Mouse (Mus musculus) embryonic fibroblast, embryonic 13.5 days (primary cell): ENCODE data around the gene Slc1a6. TPM values are rescaled to one million over a fixed set of nuclear protein-coding genes. Genes with fewer than 3 reads are reported as not detected.
A peak's percentile ranks its signal among the peaks of the same experiment; 100 is the strongest.
"Not testable (repeated sequence)": the region's sequence is repeated elsewhere in the genome, so short reads cannot be mapped to it uniquely, and the experiment has no call there.

Experiments
- H3K27ac ChIP-seq: 2 replicates; pipeline ENCODE4 v1.5.1; 2012; ENCODE audit warnings: low read length, control low read depth, inconsistent platforms; ENCODE audit not compliant: insufficient read depth
- H3K4me1 ChIP-seq: 2 replicates; pipeline ENCODE4 v1.6.1; 2011; ENCODE audit warnings: low read length; ENCODE audit not compliant: control insufficient read depth, insufficient read depth
- H3K4me3 ChIP-seq: 2 replicates; pipeline ENCODE4 v1.5.1; 2011; ENCODE audit warnings: mild to moderate bottlenecking, control low read depth, low read length; ENCODE audit not compliant: insufficient read depth
- CTCF ChIP-seq: IDR thresholded peaks from 2 replicates; pipeline ENCODE4 v1.5.1; 2011; ENCODE audit warnings: mild to moderate bottlenecking, control low read depth, low read length, moderate library complexity, borderline replicate concordance; ENCODE audit not compliant: insufficient read depth
- POLR2A ChIP-seq: IDR thresholded peaks from 2 replicates; pipeline ENCODE4 v1.6.1; 2011; ENCODE audit warnings: low read depth, mild to moderate bottlenecking, control low read depth, low read length, moderate library complexity
- polyA plus RNA-seq: library from polyadenylated mRNA; stranded (reverse); fragments of >200 nt; gene quantifications from 2 replicates; pipeline ENCODE4 v1.2.4, GENCODE M21; 2011; ENCODE audit warnings: low read depth; ENCODE audit not compliant: missing spikeins, insufficient read length

The Slc1a6 gene
- polyA plus RNA-seq, 1 experiment, result 20.8 TPM

GRCm38 (mm10) chr10:78765570-78765969 lies 14.7 kb upstream of the Slc1a6 start:
- no peak overlapping the region for H3K4me3 ChIP-seq
- H3K27ac ChIP-seq, result no peak overlapping the region
- TF ChIP-seq POLR2A (no peak), CTCF (no peak)
- H3K4me1 ChIP-seq, result no peaks in the 10 kb centered on the region

GRCm38 (mm10) chr10:78775830-78776229 lies 4.5 kb upstream of the Slc1a6 start:
- no peak for TF ChIP-seq POLR2A
- TF ChIP-seq CTCF, result no peak
- Histone ChIP-seq H3K4me1 (no peaks in the 10 kb centered on the region), H3K27ac (no peak overlapping the region), H3K4me3 (no peak overlapping the region)

- peak overlapping the region; percentile 26 for H3K4me3 ChIP-seq
- TF ChIP-seq CTCF, result no peak
- TF ChIP-seq POLR2A, result no peak
- peaks cover 2% of the 10 kb centered on the region for H3K4me1 ChIP-seq
- no peak overlapping the region for H3K27ac ChIP-seq
Observed at GRCm38 (mm10) chr10:78779527-78779926, 769 bp upstream of the Slc1a6 start.

- no peaks in the 10 kb centered on the region for H3K4me1 ChIP-seq
- TF ChIP-seq CTCF, result no peak
- peak; percentile 38; the same call in 1 of the 2 replicates for TF ChIP-seq POLR2A
- peak overlapping the region; percentile 16; the same call in 1 of the 2 replicates for H3K4me3 ChIP-seq
- no peak overlapping the region for H3K27ac ChIP-seq
Observed at GRCm38 (mm10) chr10:78787566-78788087, 7.3 kb downstream of the Slc1a6 start.

DNA sequence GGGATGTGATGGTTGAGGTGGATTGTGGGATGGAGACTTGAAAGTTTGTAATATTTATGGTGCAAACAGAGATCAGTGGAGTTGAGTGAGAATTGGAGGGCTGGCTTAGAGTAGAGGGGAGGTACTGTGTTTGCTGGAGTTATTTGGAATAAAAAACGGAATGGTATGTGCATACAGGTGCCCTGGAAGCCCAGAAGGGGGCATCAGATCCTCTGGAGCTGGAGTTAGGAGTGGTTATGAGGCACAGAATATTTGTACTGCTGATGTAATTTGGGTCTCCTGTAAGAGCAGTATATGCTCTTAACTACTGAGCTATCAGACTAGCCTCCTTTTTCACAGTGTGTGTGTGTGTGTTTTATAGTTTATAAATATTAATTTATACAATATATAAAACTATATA lies 10.3 kb downstream of the Slc1a6 start:
- TF ChIP-seq CTCF, result no peak
- H3K4me3 ChIP-seq, result no peak overlapping the region
- no peak overlapping the region for H3K27ac ChIP-seq
- no peaks in the 10 kb centered on the region for H3K4me1 ChIP-seq

- no peak for TF ChIP-seq POLR2A
- no peak overlapping the region for H3K27ac ChIP-seq
- no peak overlapping the region for H3K4me3 ChIP-seq
- H3K4me1 ChIP-seq, result no peaks in the 10 kb centered on the region
Observed at GRCm38 (mm10) chr10:78801449-78801848, 21.2 kb downstream of the Slc1a6 start.

DNA sequence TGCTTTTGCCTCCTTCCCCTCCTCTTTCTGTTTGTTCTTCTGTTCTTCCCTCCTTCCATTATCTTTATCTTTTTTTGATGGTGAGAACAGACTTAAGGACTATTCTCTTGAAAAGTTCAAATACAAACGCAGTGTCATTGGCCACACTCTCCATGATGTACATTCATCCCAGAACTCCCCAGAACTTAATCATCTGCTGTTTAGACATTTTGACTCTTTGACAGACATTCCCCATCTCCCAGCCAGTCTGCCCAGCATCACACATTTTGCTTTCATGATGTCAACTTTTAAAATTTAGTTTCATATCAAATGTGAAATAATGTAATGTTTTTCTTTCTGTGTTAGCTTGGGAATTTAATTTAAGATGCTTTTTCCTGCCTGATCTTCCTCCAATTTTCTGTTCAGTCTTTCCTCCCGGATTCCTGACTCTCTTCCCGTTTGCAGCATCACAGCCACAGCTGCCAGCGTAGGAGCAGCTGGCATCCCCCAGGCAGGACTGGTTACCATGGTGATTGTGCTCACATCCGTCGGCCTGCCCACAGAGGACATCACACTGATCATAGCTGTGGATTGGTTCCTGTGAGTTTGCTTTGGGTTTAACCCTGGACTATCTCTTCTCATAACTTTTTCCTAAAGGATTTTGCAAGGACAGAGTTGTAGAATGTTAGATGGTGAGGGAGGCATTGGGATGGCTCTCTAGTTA lies 32.2 kb downstream of the Slc1a6 start:
- TF ChIP-seq CTCF (no peak), POLR2A (no peak)
- Histone ChIP-seq H3K4me1 (no peaks in the 10 kb centered on the region), H3K4me3 (no peak overlapping the region), H3K27ac (no peak overlapping the region)

- H3K27ac ChIP-seq, H3K4me3 ChIP-seq, H3K4me1 ChIP-seq: not testable (repeated sequence)
Observed at GRCm38 (mm10) chr10:78840456-78840855, 60.2 kb downstream of the Slc1a6 start.

- H3K4me3 ChIP-seq, result no peak within 1 kb of the TSS
- no peaks in the 10 kb centered on the region for H3K4me1 ChIP-seq
- no peak for TF ChIP-seq CTCF
- no peak for TF ChIP-seq POLR2A
- no peak within 1 kb of the TSS for H3K27ac ChIP-seq
Observed at GRCm38 (mm10) chr10:78852066-78852465, 71.8 kb downstream of the Slc1a6 start, which contains the start of gene Olfr1356. TSS of gene Olfr1356 (minus strand) at chr10:78852166.

Other genes starting within 250 kb of the Slc1a6 start
- 42.7 and 55.5 TPM in 2 replicates for gene Ilvbl, start 206.2 kb upstream of the Slc1a6 start, polyA plus RNA-seq
- 50.5 and 52.8 TPM in 2 replicates for gene Syde1, start 188.5 kb upstream of the Slc1a6 start, polyA plus RNA-seq
- not detected in 2 replicates for gene Olfr1357, start 162.4 kb upstream of the Slc1a6 start, polyA plus RNA-seq
- gene Casp14, start 62.2 kb upstream of the Slc1a6 start, polyA plus RNA-seq, result 0.35 and 0.63 TPM in 2 replicates
- not detected in 2 replicates for gene Ccdc105, start 27.4 kb upstream of the Slc1a6 start, polyA plus RNA-seq
- gene Olfr1356, start 71.7 kb downstream of the Slc1a6 start, polyA plus RNA-seq, result not detected in 2 replicates
- gene Olfr1355, start 95.0 kb downstream of the Slc1a6 start, polyA plus RNA-seq, result not detected in 2 replicates
- not detected in 2 replicates for gene Olfr1354, start 132.7 kb downstream of the Slc1a6 start, polyA plus RNA-seq
- gene Olfr8, start 170.1 kb downstream of the Slc1a6 start, polyA plus RNA-seq, result not detected in 2 replicates
- gene Olfr1353, start 182.8 kb downstream of the Slc1a6 start, polyA plus RNA-seq, result not detected in 2 replicates
- gene Olfr1352, start 200.6 kb downstream of the Slc1a6 start, polyA plus RNA-seq, result not detected in 2 replicates
- gene Olfr1351, start 232.0 kb downstream of the Slc1a6 start, polyA plus RNA-seq, result not detected in 2 replicates
- gene Olfr57, start 248.2 kb downstream of the Slc1a6 start, polyA plus RNA-seq, result not detected in 2 replicates